Mouse (Mus musculus) ES-CJ7 (cell line): ENCODE results near the gene Dnajc3.
A peak's percentile ranks its signal among the peaks of the same experiment; 100 is the strongest.
"Not testable (repeated sequence)": the region's sequence is repeated elsewhere in the genome, so short reads cannot be mapped to it uniquely, and the experiment has no call there.

Experiments used
- DNase-seq: peaks from one replicate; pipeline ENCODE4 v3.0.0; 2011; ENCODE audit warnings: low read depth, low spot score

Dnajc3 gene

GRCm38 (mm10) chr14:118982429-118983045, 44.8 kb downstream of the Dnajc3 start:
- not testable (repeated sequence) for DNase-seq

GRCm38 (mm10) chr14:118983396-118983795, 45.6 kb downstream of the Dnajc3 start:
- DNase-seq = no peak

GRCm38 (mm10) chr14:118984161-118984560, 46.4 kb downstream of the Dnajc3 start:
- DNase-seq = no peak

GRCm38 (mm10) chr14:118986653-118987522, 49.1 kb downstream of the Dnajc3 start:
- peak; percentile 69 for DNase-seq

GRCm38 (mm10) chr14:118987523-118988496, 50.0 kb downstream of the Dnajc3 start:
- peak; percentile 30 for DNase-seq

GRCm38 (mm10) chr14:118995226-118995925, 57.6 kb downstream of the Dnajc3 start:
- no peak for DNase-seq

- peak; percentile 41 for DNase-seq
Observed at GRCm38 (mm10) chr14:119003320-119003719, 65.5 kb downstream of the Dnajc3 start.

GRCm38 (mm10) chr14:119005834-119006233, 68.1 kb downstream of the Dnajc3 start:
- peak; percentile 44 for DNase-seq

- DNase-seq = peak; percentile 42
Observed at GRCm38 (mm10) chr14:119006441-119007102, 68.8 kb downstream of the Dnajc3 start.

GRCm38 (mm10) chr14:119007103-119007951, 69.6 kb downstream of the Dnajc3 start:
- peak; percentile 99 for DNase-seq

- DNase-seq = no peak
Observed at GRCm38 (mm10) chr14:119008031-119008590, 70.3 kb downstream of the Dnajc3 start.

GRCm38 (mm10) chr14:119009531-119009930, 71.8 kb downstream of the Dnajc3 start:
- DNase-seq = no peak

- DNase-seq = peak; percentile 45
Observed at GRCm38 (mm10) chr14:119012607-119013431, 75.0 kb downstream of the Dnajc3 start.

GRCm38 (mm10) chr14:119013549-119013948, 75.8 kb downstream of the Dnajc3 start:
- DNase-seq = no peak

GRCm38 (mm10) chr14:119025889-119026288, 88.1 kb downstream of the Dnajc3 start:
- peak; percentile 51 for DNase-seq

GRCm38 (mm10) chr14:119027130-119027529, 89.4 kb downstream of the Dnajc3 start:
- peak; percentile 69 for DNase-seq

- DNase-seq = no peak
Observed at GRCm38 (mm10) chr14:119027675-119028253, 90.0 kb downstream of the Dnajc3 start.
